Mouse (Mus musculus) lung, postnatal 0 days (tissue): ENCODE results near the gene Arfgef2.

Experiments
- CTCF ChIP-seq: IDR thresholded peaks from 2 replicates; pipeline ENCODE4 v1.5.1; 2016; ENCODE audit warnings: antibody characterized with exemption, mild to moderate bottlenecking
- EP300 ChIP-seq: IDR thresholded peaks from 2 replicates; pipeline ENCODE4 v1.6.1; 2016; ENCODE audit warnings: antibody characterized with exemption, mild to moderate bottlenecking, control low read depth

DNA sequence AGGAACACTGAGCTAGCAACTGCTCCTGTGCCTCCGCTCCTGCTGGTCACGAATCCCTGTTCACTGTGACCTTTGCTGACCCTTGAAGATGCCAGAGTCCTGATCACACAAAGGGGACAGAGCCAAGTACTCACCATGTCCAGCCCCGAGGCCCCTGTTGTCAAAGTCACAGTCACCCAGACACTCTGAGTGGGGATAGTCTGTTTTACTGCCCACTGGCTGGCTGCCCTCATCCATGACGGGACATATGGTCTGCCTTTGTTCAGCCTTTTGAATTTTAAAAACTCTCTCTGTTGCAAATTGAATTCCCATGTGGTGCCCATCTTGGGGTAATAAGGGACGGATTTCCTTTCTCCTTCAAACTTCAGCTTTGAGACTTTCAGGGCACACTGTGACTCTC lies 41.3 kb upstream of the Arfgef2 start:
- TF ChIP-seq CTCF (no peak), EP300 (no peak)
